Mouse (Mus musculus): ENCODE data around the gene Sapcd2. TPM values are rescaled to one million over a fixed set of nuclear protein-coding genes. Genes with fewer than 3 reads are reported as not detected.
A peak's percentile ranks its signal among the peaks of the same experiment; 100 is the strongest.

The Sapcd2 gene
- polyA plus RNA-seq, 1 experiment from 2014 or later, result 17.9 TPM

GRCm38 (mm10) chr2:25365091-25365761 is 6.9 kb upstream of the Sapcd2 start, which contains the start of gene Uap1l1:
Gene Uap1l1, minus strand, starts transcription at chr2:25365682.
- Histone ChIP-seq H3K27ac (peak within 1 kb of the TSS; percentile 43; the same call in 1 of the 2 replicates), H3K4me2 (ENCODE audit: low read length) (peak within 1 kb of the TSS; percentile 89), H3K9ac (ENCODE audit: low read depth, low read length) (peak within 1 kb of the TSS; percentile 63), H3K4me3 (replicated peaks; ENCODE audit: low read depth, low read length) (peak within 1 kb of the TSS; percentile 59), H3K9me3 (replicated peaks; ENCODE audit: low read length) (no peaks in the 10 kb centered on the region), H3K27me3 (ENCODE audit: insufficient read depth, low read length) (no peaks in the 10 kb centered on the region), H3K36me3 (ENCODE audit: insufficient read depth, low read length) (peaks cover 4% of the 10 kb centered on the region; the same call in 1 of the 2 replicates), H3K4me1 (replicated peaks; ENCODE audit: insufficient read depth, low read length) (peaks cover 6% of the 10 kb centered on the region; the same call in 1 of the 2 replicates)
- peak; percentile 87 for ATAC-seq (replicated peaks; ENCODE audit: low FRiP score, low read depth)
- TF ChIP-seq CTCF (IDR thresholded peaks at IDR 0.05; ENCODE audit: low read depth), result no peak
- DNase-seq (ENCODE audit: low spot score), result peak; percentile 94
- WGBS, result under 1% methylated on average over 51 of the region's 54 CpGs

DNA sequence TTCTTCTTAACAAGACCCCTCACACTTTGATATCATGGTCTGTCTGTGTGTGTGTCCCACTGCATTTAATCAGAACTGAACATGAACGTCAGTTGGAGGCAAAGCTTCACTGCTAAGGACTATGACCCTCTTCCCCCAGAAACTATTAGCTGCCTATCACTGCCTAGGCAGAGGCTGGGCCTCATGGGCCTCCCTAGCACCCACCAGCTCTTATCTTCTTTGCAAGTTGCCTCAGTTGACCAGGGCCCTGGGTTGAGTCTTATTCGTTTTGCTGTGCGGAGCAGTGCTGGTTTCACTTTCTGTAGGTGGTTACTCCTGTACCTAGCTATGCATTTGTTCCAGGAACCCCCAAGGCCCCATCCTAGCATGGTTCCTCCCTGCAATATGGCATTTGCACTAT is 2.1 kb upstream of the Sapcd2 start:
- peaks cover 12% of the 10 kb centered on the region for H3K4me1 ChIP-seq (replicated peaks; ENCODE audit: insufficient read depth, low read length)
- DNase-seq (ENCODE audit: low spot score), result no peak
- no peaks in the 10 kb centered on the region for H3K9me3 ChIP-seq (replicated peaks; ENCODE audit: low read length)
- H3K36me3 ChIP-seq (ENCODE audit: insufficient read depth, low read length), result no peaks in the 10 kb centered on the region
- no peaks in the 10 kb centered on the region for H3K27me3 ChIP-seq (ENCODE audit: insufficient read depth, low read length)
- no peak overlapping the region for H3K27ac ChIP-seq
- ATAC-seq (replicated peaks; ENCODE audit: low FRiP score, low read depth), result no peak
- no peak overlapping the region for H3K4me3 ChIP-seq (replicated peaks; ENCODE audit: low read depth, low read length)
- TF ChIP-seq CTCF (IDR thresholded peaks at IDR 0.05; ENCODE audit: low read depth), result no peak
- WGBS, result 94% methylated on average over 3 of the region's 3 CpGs
- no peak overlapping the region for H3K4me2 ChIP-seq (ENCODE audit: low read length)
- no peak overlapping the region for H3K9ac ChIP-seq (ENCODE audit: low read depth, low read length)

GRCm38 (mm10) chr2:25372644-25373391 is 697 bp downstream of the Sapcd2 start:
- Histone ChIP-seq H3K36me3 (ENCODE audit: insufficient read depth, low read length) (no peaks in the 10 kb centered on the region), H3K4me3 (replicated peaks; ENCODE audit: low read depth, low read length) (peak overlapping the region; percentile 66), H3K9ac (ENCODE audit: low read depth, low read length) (peak overlapping the region; percentile 61), H3K27ac (no peak overlapping the region), H3K4me2 (ENCODE audit: low read length) (peak overlapping the region; percentile 98), H3K9me3 (replicated peaks; ENCODE audit: low read length) (no peaks in the 10 kb centered on the region), H3K4me1 (replicated peaks; ENCODE audit: insufficient read depth, low read length) (peaks cover 12% of the 10 kb centered on the region), H3K27me3 (ENCODE audit: insufficient read depth, low read length) (no peaks in the 10 kb centered on the region)
- no peak for TF ChIP-seq CTCF (IDR thresholded peaks at IDR 0.05; ENCODE audit: low read depth)
- DNase-seq (ENCODE audit: low spot score) (no peak), ATAC-seq (replicated peaks; ENCODE audit: low FRiP score, low read depth) (no peak; the same call in 1 of the 2 replicates)
- 3% methylated on average over 42 of the region's 42 CpGs for WGBS

GRCm38 (mm10) chr2:25373431-25373830 is 1.3 kb downstream of the Sapcd2 start:
- Histone ChIP-seq H3K9ac (ENCODE audit: low read depth, low read length) (peak overlapping the region; percentile 61; the same call in 1 of the 2 replicates), H3K4me1 (replicated peaks; ENCODE audit: insufficient read depth, low read length) (peaks cover 12% of the 10 kb centered on the region), H3K4me2 (ENCODE audit: low read length) (peak overlapping the region; percentile 98), H3K36me3 (ENCODE audit: insufficient read depth, low read length) (no peaks in the 10 kb centered on the region), H3K27me3 (ENCODE audit: insufficient read depth, low read length) (no peaks in the 10 kb centered on the region), H3K4me3 (replicated peaks; ENCODE audit: low read depth, low read length) (peak overlapping the region; percentile 66), H3K27ac (no peak overlapping the region), H3K9me3 (replicated peaks; ENCODE audit: low read length) (no peaks in the 10 kb centered on the region)
- DNase-seq (ENCODE audit: low spot score), result no peak
- TF ChIP-seq CTCF (IDR thresholded peaks at IDR 0.05; ENCODE audit: low read depth), result no peak
- WGBS, result 33% methylated on average over 2 of the region's 2 CpGs
- no peak for ATAC-seq (replicated peaks; ENCODE audit: low FRiP score, low read depth)

DNA sequence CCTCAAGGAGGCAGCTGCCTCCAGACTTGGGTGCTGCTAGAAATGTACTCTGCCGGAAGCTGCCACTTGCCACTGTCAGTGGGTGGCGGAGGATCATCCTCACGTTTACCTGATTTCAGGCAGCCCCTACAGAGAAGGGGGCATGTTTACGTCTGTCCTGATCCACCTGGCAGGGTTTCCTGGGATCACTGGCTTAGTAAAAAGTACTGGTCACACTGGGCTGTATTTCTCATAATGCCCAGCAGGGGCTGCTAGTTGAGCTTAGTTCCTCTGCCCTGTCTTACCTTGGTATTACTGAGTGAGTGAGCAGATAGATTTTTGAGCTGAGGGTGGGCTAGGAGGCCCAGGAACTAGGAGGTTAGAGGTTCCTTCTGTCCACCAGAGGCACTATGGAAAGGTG is 4.5 kb downstream of the Sapcd2 start:
- no peak for ATAC-seq (replicated peaks; ENCODE audit: low FRiP score, low read depth)
- WGBS, result 58% methylated on average over 4 of the region's 4 CpGs
- no peak overlapping the region for H3K4me2 ChIP-seq (ENCODE audit: low read length)
- peak; percentile 77 for DNase-seq (ENCODE audit: low spot score)
- H3K27me3 ChIP-seq (ENCODE audit: insufficient read depth, low read length), result no peaks in the 10 kb centered on the region
- TF ChIP-seq CTCF (IDR thresholded peaks at IDR 0.05; ENCODE audit: low read depth), result peak; percentile 82
- H3K36me3 ChIP-seq (ENCODE audit: insufficient read depth, low read length), result no peaks in the 10 kb centered on the region
- no peak overlapping the region for H3K27ac ChIP-seq
- H3K9me3 ChIP-seq (replicated peaks; ENCODE audit: low read length), result no peaks in the 10 kb centered on the region
- no peak overlapping the region for H3K9ac ChIP-seq (ENCODE audit: low read depth, low read length)
- H3K4me3 ChIP-seq (replicated peaks; ENCODE audit: low read depth, low read length), result no peak overlapping the region
- peaks cover 12% of the 10 kb centered on the region for H3K4me1 ChIP-seq (replicated peaks; ENCODE audit: insufficient read depth, low read length)

DNA sequence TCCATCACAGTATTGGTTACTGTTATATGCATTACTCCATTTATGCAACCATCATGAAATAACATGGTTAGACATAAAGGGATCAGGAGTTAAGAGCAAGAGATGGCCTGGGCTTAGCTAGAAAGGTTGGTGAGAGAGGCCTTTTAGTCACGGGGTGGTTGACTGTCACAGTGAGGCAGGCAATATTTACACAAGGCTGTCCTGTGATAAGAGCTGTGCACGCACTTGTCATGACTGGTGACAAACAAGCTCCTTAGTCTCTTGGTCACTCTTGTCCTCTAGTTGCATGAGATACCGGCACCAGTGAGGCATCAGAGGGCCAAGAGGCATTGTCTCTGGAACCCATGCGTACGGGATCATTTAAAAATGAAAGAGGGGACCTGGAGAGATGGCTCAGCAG is 12.4 kb downstream of the Sapcd2 start:
- ATAC-seq (replicated peaks; ENCODE audit: low FRiP score, low read depth) (no peak), DNase-seq (ENCODE audit: low spot score) (no peak)
- no peaks in the 10 kb centered on the region for H3K36me3 ChIP-seq (ENCODE audit: insufficient read depth, low read length)
- no peaks in the 10 kb centered on the region for H3K27me3 ChIP-seq (ENCODE audit: insufficient read depth, low read length)
- 79% methylated on average over 5 of the region's 5 CpGs for WGBS
- H3K4me1 ChIP-seq (replicated peaks; ENCODE audit: insufficient read depth, low read length), result no peaks in the 10 kb centered on the region
- no peak overlapping the region for H3K9ac ChIP-seq (ENCODE audit: low read depth, low read length)
- no peak for TF ChIP-seq CTCF (IDR thresholded peaks at IDR 0.05; ENCODE audit: low read depth)
- no peak overlapping the region for H3K4me2 ChIP-seq (ENCODE audit: low read length)
- no peak overlapping the region for H3K4me3 ChIP-seq (replicated peaks; ENCODE audit: low read depth, low read length)
- no peak overlapping the region for H3K27ac ChIP-seq
- no peaks in the 10 kb centered on the region for H3K9me3 ChIP-seq (replicated peaks; ENCODE audit: low read length)
